Mouse (Mus musculus) thymus, postnatal 14 days (tissue): ENCODE data around the gene Lipt2.
A peak's percentile ranks its signal among the peaks of the same experiment; 100 is the strongest.

Source experiments
- DNase-seq: peaks from one replicate; pipeline ENCODE4 v3.0.0; 2021

Lipt2 gene

DNA sequence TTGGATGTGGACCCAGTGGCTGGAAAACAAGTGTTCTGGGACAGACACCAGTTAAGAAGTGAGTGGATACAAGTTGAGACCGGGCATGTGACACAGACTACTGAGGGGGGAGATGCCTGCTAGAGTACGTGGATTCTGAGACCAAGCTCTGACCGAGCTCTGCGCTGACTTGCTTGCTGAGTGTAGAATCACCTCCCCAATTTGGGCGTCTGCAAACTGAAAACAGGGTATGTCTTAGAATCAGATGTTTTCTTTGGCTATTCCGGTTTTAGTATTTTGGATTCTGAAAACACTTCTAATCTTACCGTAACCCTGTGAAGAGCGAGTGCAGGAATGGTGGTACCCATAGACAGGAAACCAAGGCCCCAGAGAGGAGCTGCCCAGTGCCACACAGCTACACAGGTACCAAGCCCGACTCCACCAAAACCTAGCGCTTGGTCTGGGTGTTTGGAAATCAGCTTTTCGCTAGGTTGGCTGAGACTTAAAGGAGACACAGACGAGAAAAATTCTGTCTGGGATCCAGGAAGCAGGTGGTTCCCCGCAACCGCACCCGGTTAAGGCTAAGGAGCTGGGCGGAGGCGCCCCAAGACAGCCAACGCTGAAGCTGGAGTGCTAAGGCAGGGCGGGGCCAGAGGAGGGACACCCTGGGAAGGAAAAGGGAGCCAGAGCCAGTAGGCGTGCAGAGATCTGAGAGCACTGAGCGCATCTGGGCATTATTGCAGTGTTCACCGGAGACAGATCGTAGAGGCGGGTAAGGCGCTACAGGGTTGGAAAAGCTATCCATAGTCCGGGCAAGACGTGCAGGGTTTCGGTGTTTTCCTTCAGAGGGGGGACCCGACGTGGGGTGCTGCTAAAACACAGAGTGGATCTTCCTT is 19.2 kb downstream of the Lipt2 start:
- peak; percentile 54 for DNase-seq

- no peak for DNase-seq
These were observed 19.8 kb downstream of the Lipt2 start for GRCm38 (mm10) chr7:100178891-100179233.

DNA sequence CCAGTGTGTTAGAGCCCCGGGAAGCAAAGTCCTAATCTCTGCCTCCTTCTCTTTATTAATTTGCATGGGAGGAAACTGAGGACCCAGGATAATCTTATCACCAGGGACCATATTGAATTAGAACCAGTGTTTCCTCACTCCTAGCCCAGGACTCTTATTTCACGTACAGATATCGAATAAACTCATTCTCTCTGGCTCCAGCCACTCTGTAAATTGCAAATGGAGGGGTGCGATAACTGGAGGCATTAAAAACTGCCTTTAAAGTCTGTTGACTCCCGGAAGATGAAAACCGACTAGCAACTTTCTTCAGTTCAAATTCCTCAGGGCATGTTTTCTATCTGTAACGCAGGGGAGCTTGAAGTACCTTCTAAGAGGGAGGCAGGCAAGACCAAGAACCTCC is 20.3 kb downstream of the Lipt2 start:
- no peak for DNase-seq

DNA sequence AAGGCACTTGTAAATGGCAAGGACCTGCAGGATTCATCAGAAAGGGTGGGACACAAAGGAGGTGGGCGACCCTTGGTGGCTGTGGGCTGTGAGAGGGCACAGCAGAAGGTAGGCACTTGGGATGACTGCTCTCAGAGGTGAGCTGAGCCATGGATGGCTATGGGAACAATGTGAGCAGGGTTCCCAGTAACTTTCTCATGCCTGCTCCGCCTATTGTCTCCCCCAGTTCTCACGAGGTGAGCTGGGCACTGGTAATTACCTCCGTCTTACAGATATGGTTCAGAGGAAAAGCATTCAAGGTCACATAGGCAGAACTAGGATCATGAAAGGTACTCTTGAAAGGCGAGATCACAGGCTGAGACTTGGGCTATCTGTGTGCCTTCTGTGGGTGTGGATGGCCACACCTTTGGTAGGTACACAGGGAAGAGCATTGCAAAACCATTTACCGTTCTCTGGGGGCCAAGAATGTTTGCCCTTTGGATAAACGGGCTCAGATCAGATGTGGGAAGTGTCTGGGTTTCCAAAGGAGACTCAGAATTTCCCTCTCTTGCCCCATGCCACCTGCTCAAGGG is 20.8 kb downstream of the Lipt2 start:
- DNase-seq: no peak

- DNase-seq: no peak
These were observed 22.1 kb downstream of the Lipt2 start for GRCm38 (mm10) chr7:100181176-100181575.

DNA sequence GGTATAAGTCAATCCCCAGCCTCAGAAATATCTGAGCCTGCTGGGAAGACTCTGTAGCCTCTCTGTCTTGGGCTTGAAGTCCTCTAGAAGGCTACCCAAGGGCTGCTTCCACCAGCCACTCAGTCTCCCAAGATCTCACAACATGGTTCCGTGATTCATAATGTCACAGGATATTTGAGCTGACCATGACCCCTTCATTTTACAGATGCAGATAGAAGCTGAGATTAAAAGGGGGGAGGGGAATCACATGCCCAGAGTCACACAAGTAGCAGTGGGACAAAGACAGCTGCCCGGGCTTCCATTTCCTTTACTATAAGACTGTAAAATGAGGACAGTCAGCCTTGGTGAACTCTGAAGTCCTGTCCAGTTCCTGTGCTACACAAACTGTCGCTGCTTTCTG is 22.5 kb downstream of the Lipt2 start:
- DNase-seq: no peak

GRCm38 (mm10) chr7:100182388-100182787 is 23.3 kb downstream of the Lipt2 start:
- DNase-seq: no peak

GRCm38 (mm10) chr7:100187601-100188000 is 28.5 kb downstream of the Lipt2 start:
- DNase-seq: peak; percentile 49

GRCm38 (mm10) chr7:100190167-100190566 is 31.1 kb downstream of the Lipt2 start:
- DNase-seq: no peak

DNA sequence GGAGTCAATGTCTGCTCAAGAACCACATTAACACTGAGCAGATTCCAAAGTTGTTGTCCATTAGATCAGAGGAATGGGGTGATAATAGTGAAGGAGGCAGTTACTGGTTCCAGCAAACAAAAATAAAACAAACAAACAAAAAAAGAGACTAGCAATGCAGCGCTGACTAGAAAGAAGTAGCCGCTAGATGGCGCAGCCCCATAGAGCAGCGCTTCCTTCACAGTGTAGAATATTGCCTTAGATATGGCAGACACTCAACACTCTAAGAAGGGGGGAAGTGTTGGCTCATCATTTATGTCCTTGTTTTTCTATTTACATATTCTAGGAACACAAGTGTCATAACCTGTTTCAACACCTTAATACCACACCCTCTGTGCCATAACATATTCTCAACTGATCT is 31.7 kb downstream of the Lipt2 start:
- peak; percentile 71 for DNase-seq

DNA sequence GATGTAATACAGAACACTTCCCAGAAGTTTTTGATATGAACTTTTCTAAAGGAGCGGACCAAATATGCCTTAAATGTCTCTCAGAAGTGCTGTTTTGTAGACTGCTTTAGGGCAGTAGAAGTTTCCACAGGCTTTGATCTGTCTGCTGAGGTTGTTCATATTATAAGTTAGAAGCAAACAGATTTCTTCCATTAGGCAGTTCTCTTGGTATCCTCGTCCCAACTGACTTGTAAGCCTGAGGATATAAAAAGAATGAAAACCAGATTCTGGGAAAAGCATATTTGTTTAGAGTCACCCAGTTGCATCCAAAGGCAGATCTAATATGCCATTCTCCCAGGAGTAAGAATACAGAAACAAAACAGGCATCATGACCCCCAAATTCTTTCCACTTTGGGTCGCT is 42.1 kb downstream of the Lipt2 start:
- DNase-seq: no peak

- DNase-seq: no peak
These were observed 44.5 kb downstream of the Lipt2 start for GRCm38 (mm10) chr7:100203616-100204015.

DNA sequence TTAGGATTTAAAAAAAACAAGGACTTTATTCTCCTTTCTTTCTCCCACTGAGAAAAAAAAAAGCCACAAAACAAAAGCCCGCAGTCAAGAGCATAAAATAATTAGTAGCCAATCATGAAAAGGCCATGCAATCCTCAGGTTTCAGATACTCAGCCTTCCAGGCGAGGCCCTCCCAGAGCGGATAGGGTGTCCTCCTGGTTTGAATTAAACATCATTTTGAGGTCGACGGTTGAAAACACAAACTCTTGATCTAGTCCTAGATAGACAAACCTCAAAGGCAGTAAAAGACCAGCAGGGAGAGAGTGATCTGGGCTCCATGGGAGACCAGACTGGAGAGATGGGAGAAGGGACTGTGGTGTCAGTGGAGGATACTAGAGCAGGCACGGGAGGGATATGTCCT is 45.8 kb downstream of the Lipt2 start:
- DNase-seq: no peak

- DNase-seq: no peak
These were observed 47.1 kb downstream of the Lipt2 start for GRCm38 (mm10) chr7:100206144-100206543.

- DNase-seq: no peak
These were observed 48.8 kb downstream of the Lipt2 start for GRCm38 (mm10) chr7:100207886-100208285.
